Mouse (Mus musculus) E14TG2a.4 (cell line): ENCODE results near the gene Cfap97.

ENCODE experiments used
- CTCF ChIP-seq: conservative IDR thresholded peaks from 2 replicates; pipeline ENCODE4 v1.5.1; 2014; ENCODE audit warnings: low read length
- POU5F1 ChIP-seq: IDR thresholded peaks from 2 replicates; pipeline ENCODE4 v1.6.1; 2014; ENCODE audit warnings: low read length, borderline replicate concordance

DNA sequence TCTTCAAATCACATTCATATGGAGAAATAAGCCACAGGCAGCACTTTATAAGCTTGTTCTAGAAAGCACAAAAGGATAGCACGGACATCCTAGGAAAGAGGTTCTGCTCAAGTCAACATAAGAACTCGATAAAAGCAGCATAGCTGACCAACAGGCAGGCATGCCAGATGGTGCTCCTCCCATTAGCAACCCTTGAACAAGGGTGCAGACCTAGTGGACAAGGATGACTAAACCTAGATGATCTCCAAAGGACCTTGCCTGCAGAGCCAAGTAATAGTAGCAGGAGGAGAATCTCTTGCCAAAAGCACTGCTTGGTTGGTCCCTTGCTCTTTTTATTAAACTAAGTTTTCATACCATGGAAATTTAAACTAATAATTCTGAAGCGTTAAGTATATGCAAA is 32.4 kb upstream of the Cfap97 start:
- no peak for TF ChIP-seq CTCF
- TF ChIP-seq POU5F1: no peak
